Mouse (Mus musculus): ENCODE measurements around the gene Cdc16. TPM values are rescaled to one million over a fixed set of nuclear protein-coding genes. Genes with fewer than 3 reads are reported as not detected.

The Cdc16 gene
- polyA plus RNA-seq, 1 experiment from 2014 or later = 219 TPM

DNA sequence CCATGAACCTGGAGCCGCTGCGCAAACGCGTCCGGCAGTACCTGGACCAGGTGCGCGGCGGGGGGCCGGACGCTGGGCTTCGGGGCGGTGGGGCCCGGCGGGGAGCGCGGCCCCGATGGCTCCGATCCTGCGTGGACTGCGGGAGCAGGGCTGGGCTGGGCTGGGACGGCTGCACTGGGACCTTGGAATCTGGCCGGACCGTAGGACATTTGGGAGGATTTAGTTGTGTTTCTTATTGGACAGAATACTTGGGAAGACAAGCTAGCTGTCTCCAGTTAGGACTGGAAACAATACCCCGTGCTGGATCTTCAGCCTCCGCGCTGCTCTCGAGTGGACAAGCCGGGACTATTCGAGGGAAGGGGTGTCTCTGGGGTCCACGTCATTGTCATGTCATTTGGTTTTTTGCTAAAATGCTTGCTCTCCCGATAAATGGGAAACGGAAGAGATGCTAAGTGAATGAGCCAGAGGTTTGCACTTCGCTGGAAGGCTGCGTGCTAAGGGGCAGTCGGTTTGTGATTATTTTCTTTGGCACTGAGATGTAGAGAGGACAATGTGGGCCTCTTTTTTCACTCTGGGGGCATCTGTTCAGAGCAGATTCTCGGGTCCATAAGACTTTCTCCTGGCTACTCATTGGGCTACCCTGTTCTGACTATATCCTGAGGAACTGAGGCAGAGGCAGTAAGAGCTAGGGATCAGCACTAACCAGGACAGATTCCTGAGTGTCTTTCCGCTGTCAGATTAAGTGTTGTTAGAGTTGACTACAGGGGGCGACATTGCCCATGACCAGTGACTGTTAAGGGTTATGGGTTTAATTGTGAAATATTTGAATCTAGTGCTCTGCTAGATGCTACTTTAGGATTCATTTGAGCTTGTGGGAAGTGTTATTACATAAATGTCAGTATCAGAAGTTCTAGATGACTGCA, 590 bp downstream of the Cdc16 start:
- Histone ChIP-seq H3K4me1 (peaks cover 24% of the 10 kb centered on the region), H3K27me3 (no peaks in the 10 kb centered on the region), H3K4me2 (peak overlapping the region; percentile 94), H3K9me3 (no peaks in the 10 kb centered on the region), H3K4me3 (replicated peaks) (peak overlapping the region; percentile 96), H3K27ac (peak overlapping the region; percentile 74), H3K9ac (peak overlapping the region; percentile 94), H3K36me3 (replicated peaks) (peaks cover 22% of the 10 kb centered on the region)
- under 1% methylated on average over 33 of the region's 38 CpGs for whole genome bisulfite sequencing
- peak; percentile 85; the same call in 1 of the 2 replicates for ATAC-seq (ENCODE audit: low FRiP score)

DNA sequence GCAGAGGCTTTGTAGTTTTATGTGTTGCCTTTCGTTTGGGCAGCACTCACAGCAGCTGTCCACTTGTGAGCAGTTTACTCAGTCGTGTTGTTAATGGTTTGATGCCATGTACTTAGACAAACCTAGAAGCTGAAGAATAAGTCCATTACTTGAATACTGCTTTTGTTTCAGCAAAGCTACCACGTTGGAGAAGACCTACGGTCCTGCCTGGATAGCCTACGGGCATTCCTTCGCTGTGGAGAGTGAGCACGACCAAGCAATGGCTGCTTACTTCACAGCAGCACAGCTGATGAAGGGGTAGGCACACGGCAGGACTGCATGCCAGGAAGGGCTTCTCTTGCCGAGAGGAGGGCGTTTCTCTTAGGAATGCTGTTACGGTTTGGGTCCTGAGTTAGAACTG, 11.7 kb downstream of the Cdc16 start:
- no peaks in the 10 kb centered on the region for H3K9me3 ChIP-seq
- H3K4me1 ChIP-seq = no peaks in the 10 kb centered on the region
- H3K9ac ChIP-seq = no peak overlapping the region
- no peak overlapping the region for H3K4me2 ChIP-seq
- 92% methylated on average over 11 of the region's 11 CpGs for WGBS
- ATAC-seq (ENCODE audit: low FRiP score) = no peak
- no peak overlapping the region for H3K27ac ChIP-seq
- H3K27me3 ChIP-seq = no peaks in the 10 kb centered on the region
- H3K4me3 ChIP-seq (replicated peaks) = no peak overlapping the region
- peaks cover 89% of the 10 kb centered on the region for H3K36me3 ChIP-seq (replicated peaks)

DNA sequence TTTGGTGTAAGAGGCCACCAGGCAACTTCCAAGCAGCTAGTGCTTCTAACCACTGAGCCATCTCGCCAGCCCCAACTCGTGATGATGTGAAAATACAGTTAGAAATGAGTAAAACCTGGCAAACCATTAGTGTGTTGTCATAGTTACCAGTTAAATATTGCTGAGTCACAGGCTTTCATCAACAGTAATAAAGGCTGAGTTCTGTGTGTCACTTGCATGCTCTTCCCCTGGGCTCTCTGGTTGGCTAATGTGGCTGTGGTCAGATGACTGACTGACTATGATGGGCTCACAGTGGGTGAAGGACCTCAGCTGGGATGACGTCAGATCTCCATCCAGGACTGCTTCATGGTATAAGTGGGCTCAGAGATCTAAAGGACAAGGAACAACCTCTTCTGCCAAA, 23.1 kb downstream of the Cdc16 start:
- H3K36me3 ChIP-seq (replicated peaks) = peaks cover 58% of the 10 kb centered on the region
- H3K9me3 ChIP-seq = no peaks in the 10 kb centered on the region
- H3K4me3 ChIP-seq (replicated peaks) = no peak overlapping the region
- peaks cover 4% of the 10 kb centered on the region; the same call in 1 of the 2 replicates for H3K4me1 ChIP-seq
- H3K4me2 ChIP-seq = no peak overlapping the region
- no peaks in the 10 kb centered on the region for H3K27me3 ChIP-seq
- no peak overlapping the region for H3K27ac ChIP-seq
- 88% methylated on average over 3 of the region's 3 CpGs for WGBS
- no peak for ATAC-seq (ENCODE audit: low FRiP score)
- no peak overlapping the region for H3K9ac ChIP-seq

DNA sequence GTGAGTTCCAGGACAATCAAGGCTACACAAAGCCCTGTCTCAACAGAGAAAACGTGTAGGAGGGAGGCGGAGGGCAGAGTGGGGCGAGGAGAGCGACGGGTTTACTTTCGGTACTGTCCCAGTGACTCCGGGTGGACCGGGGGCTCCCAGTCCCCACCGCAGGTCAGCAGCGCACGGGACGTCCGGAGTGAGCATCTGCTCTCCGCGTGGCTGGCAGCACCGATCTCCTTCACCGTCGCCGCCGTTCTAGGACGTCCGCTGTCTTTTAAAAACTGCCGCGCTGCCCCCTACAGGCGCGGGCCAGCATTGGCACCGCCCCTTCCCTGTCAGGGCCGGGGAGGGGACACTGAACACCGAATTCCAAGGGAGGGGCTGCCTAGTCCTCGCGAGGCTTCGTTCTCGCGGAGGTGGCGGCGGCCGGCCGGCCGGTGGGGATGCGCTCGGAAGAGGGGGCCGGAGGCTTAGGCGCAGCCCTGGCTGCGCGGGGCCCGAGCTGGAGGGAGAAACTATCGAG, 27.8 kb downstream of the Cdc16 start, which contains the start of gene Upf3a:
Upf3a (plus strand) TSS at position 366 of the 514 bp plus-strand sequence.
- H3K36me3 ChIP-seq (replicated peaks) = peaks cover 44% of the 10 kb centered on the region
- peak within 1 kb of the TSS; percentile 72 for H3K4me3 ChIP-seq (replicated peaks)
- peak within 1 kb of the TSS; percentile 77 for H3K4me2 ChIP-seq
- whole genome bisulfite sequencing = under 1% methylated on average over 46 of the region's 47 CpGs
- no peaks in the 10 kb centered on the region for H3K9me3 ChIP-seq
- peak within 1 kb of the TSS; percentile 99 for H3K27ac ChIP-seq
- H3K27me3 ChIP-seq = no peaks in the 10 kb centered on the region
- ATAC-seq (ENCODE audit: low FRiP score) = peak; percentile 94
- peak within 1 kb of the TSS; percentile 85 for H3K9ac ChIP-seq
- H3K4me1 ChIP-seq = peaks cover 12% of the 10 kb centered on the region

DNA sequence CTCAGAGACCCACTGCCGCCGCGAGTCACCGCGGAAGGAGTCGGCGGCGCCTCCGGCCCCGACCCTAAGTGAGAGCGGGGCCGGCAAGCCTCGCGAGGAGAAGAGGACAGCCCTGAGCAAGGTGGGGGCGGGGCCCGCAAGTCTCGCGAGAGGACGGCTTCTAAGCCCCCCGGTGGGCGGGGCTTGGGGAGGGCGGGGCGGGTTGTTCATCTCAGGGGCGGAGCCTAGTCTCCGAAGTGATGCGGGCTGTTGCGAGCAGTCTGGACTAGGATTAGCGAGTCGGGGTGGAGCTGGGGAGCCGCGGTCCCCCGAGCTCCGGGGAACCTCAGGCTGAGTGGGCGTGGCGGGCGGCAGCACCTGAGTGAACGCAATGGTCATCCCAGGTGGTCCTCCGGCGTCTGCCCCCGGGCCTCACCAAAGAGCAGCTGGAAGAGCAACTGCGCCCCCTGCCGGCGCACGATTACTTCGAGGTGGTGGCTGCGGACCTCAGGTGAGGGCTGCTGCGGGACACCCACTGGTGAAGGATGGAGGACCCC, 28.4 kb downstream of the Cdc16 start:
- Histone ChIP-seq H3K4me1 (peaks cover 12% of the 10 kb centered on the region), H3K4me3 (replicated peaks) (peak overlapping the region; percentile 72), H3K27me3 (no peaks in the 10 kb centered on the region), H3K9me3 (no peaks in the 10 kb centered on the region), H3K27ac (peak overlapping the region; percentile 99), H3K36me3 (replicated peaks) (peaks cover 39% of the 10 kb centered on the region), H3K4me2 (peak overlapping the region; percentile 77), H3K9ac (peak overlapping the region; percentile 85)
- under 1% methylated on average over 47 of the region's 47 CpGs for WGBS
- ATAC-seq (ENCODE audit: low FRiP score) = peak; percentile 96

DNA sequence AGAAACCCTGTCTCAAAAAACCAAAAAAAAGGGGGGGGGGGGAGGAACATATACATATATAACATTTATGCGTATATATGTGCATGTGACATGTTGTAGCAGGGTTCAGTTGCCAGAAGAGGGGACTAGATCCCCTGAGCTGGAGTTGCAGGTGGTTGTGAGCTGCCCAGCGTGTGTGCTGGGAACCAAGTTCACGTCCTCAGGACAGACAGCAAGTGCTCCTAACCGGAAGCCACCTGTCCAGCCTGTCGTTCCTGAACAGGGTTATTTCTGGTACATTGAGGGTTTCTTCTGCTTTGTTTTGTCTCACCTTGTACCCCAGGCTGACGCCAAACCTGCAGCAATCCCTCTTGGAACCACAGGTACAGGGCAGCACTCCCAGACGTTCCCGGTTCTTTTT, 32.1 kb downstream of the Cdc16 start:
- no peaks in the 10 kb centered on the region for H3K27me3 ChIP-seq
- no peak overlapping the region for H3K4me3 ChIP-seq (replicated peaks)
- no peak overlapping the region for H3K9ac ChIP-seq
- no peak overlapping the region for H3K27ac ChIP-seq
- no peaks in the 10 kb centered on the region for H3K9me3 ChIP-seq
- H3K4me2 ChIP-seq = no peak overlapping the region
- 96% methylated on average over 8 of the region's 8 CpGs for WGBS
- peaks cover 45% of the 10 kb centered on the region for H3K36me3 ChIP-seq (replicated peaks)
- no peak for ATAC-seq (ENCODE audit: low FRiP score)
- peaks cover 11% of the 10 kb centered on the region for H3K4me1 ChIP-seq

DNA sequence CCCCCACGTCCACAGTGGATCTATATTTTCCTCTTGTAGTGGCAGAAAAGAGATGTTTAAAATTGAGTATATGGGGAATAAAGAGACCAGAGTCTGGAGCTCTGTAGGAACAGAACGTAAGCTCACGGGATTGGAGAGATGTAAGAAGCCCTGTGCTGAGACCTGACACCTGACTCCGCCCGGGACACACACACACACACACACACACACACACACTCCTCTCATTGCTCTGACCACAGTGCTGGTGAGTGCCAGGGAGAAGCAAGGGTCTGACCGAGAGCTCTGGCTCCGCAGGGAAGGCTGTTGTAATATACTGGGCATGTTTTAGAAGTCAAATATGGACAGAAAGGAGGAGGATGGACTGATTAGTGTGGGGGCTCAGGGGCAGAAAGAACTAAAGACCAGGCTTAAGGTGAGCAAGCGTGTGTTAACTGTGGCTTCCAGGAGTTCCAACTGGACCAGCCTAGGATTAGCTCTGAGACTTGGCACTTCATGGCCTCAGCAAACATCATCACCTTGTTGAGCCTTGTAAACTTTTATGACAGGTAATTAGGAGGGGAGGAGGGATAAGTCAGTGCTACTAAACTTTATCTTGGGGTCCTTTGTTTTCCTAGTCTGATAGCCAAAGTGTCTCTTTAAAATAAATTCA, 35.7 kb downstream of the Cdc16 start:
- WGBS = 90% methylated on average over 8 of the region's 8 CpGs

DNA sequence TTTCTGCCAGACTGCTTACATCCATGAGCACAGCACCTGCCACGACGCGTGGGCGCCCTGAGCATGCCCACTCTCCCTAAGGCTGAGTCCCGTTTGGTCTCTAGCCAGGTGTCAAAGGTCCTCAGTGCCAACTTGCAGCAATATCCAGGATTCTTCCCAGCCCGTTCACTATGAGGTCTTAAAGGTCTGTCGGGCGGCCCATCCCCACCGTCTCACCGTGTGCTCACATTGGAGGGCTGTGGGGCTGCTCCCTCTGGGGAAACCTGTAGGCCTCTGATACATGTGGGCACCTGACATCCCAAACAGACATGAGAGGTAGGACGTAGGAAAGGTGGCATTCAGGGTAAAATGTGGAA, 36.2 kb downstream of the Cdc16 start:
- Histone ChIP-seq H3K27me3 (no peaks in the 10 kb centered on the region), H3K9me3 (no peaks in the 10 kb centered on the region), H3K4me1 (no peaks in the 10 kb centered on the region), H3K9ac (no peak overlapping the region), H3K4me2 (no peak overlapping the region), H3K4me3 (replicated peaks) (no peak overlapping the region), H3K36me3 (replicated peaks) (peaks cover 69% of the 10 kb centered on the region), H3K27ac (no peak overlapping the region)
- ATAC-seq (ENCODE audit: low FRiP score) = no peak
- 94% methylated on average over 11 of the region's 11 CpGs for WGBS

More for the DNA sequence above, 35.7 kb downstream of the Cdc16 start:
- Histone ChIP-seq H3K27me3 (no peaks in the 10 kb centered on the region), H3K4me2 (no peak overlapping the region), H3K36me3 (replicated peaks) (peaks cover 69% of the 10 kb centered on the region), H3K4me1 (no peaks in the 10 kb centered on the region), H3K4me3 (replicated peaks) (no peak overlapping the region), H3K9me3 (no peaks in the 10 kb centered on the region), H3K9ac (no peak overlapping the region), H3K27ac (no peak overlapping the region)
- ATAC-seq (ENCODE audit: low FRiP score) = no peak

DNA sequence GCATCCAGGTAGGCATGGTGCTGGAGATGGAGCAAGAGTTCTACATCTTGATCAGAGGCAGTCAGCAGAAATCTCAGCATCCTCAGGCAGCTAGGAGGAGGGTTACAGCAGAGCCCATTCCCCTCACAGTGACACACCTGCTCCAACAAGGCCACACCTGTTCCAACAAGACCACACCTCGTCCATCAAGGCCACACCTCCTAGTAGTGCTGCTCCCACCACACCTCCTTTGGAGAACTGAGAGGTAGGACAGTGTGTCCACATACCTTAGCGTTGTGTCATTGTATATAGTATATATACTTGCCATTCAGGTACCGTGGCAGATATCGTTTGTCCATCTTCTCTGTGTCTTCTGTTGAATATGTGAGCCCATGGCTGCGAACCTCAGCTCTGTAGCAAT, 40.2 kb downstream of the Cdc16 start:
- Histone ChIP-seq H3K4me2 (no peak overlapping the region), H3K4me3 (replicated peaks) (no peak overlapping the region), H3K36me3 (replicated peaks) (peaks cover 60% of the 10 kb centered on the region), H3K27ac (no peak overlapping the region), H3K9ac (no peak overlapping the region), H3K4me1 (peaks cover 3% of the 10 kb centered on the region; the same call in 1 of the 2 replicates), H3K27me3 (no peaks in the 10 kb centered on the region), H3K9me3 (no peaks in the 10 kb centered on the region)
- no peak for ATAC-seq (ENCODE audit: low FRiP score)
- 91% methylated on average over 5 of the region's 5 CpGs for WGBS

DNA sequence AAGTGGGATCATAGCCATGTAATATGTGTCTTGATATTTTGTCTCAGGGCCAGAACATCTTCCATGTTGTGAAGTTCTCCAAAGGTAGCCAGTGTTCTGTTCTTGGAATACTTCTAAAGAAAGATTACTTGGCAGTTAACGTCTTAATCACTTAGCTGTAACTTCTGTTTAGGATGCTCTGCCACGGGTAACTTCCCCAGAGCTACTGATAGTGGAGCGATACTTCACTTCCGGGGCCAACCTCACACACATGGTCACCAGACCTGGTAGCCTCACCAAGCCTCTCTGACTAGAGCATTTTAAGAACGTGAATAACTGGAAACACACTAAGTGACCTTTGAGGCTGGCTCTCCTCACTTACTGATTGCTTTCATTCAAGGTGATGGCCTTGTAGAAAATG, 42.1 kb downstream of the Cdc16 start:
- 91% methylated on average over 5 of the region's 5 CpGs for WGBS
- H3K9ac ChIP-seq = no peak overlapping the region
- no peak overlapping the region for H3K4me2 ChIP-seq
- H3K9me3 ChIP-seq = no peaks in the 10 kb centered on the region
- no peak for ATAC-seq (ENCODE audit: low FRiP score)
- H3K4me1 ChIP-seq = peaks cover 3% of the 10 kb centered on the region; the same call in 1 of the 2 replicates
- no peaks in the 10 kb centered on the region for H3K27me3 ChIP-seq
- peaks cover 43% of the 10 kb centered on the region for H3K36me3 ChIP-seq (replicated peaks)
- no peak overlapping the region for H3K4me3 ChIP-seq (replicated peaks)
- no peak overlapping the region for H3K27ac ChIP-seq

DNA sequence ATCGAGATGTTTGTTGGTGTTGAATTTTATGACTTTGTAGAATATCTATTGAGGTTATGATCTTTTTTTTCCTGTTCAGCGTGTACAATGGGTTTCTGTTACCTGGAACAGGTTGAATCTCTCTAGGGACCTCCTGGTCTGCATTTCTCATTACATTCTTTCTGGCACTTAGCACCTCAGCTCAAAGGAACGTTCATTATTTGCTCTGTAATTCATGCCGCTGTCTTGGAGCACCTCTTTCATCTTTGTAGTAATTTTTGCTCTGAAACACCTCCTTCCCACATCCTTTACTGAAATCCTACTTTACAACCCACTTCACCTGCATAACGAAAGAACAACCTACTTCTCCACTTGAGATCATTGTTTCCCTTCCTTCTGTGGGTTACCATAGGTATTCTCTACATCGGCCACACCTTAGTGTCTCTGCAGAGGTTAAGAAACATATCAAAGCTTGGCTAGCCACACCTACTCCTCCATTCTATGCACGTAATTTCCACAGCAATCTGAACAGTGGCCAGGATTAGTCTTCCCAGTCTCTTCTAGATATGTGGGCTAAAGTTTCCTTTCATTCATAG, 71.2 kb downstream of the Cdc16 start:
- WGBS = 81% methylated on average over 7 of the region's 7 CpGs
- no peaks in the 10 kb centered on the region for H3K27me3 ChIP-seq
- H3K36me3 ChIP-seq (replicated peaks) = no peaks in the 10 kb centered on the region
- no peaks in the 10 kb centered on the region for H3K4me1 ChIP-seq
- no peak overlapping the region for H3K4me3 ChIP-seq (replicated peaks)
- H3K4me2 ChIP-seq = no peak overlapping the region
- no peak overlapping the region for H3K27ac ChIP-seq
- no peak overlapping the region for H3K9ac ChIP-seq
- no peak for ATAC-seq (ENCODE audit: low FRiP score)
- H3K9me3 ChIP-seq = no peaks in the 10 kb centered on the region

All from forebrain, embryonic 12.5 days (tissue).